Mouse (Mus musculus) lung, postnatal 25 days (tissue): ENCODE measurements around the gene Uba2.
"Not testable (repeated sequence)": the region's sequence is repeated elsewhere in the genome, so short reads cannot be mapped to it uniquely, and the experiment has no call there.

Experiments used
- DNase-seq: peaks from one replicate; pipeline ENCODE4 v3.0.0; 2022; ENCODE audit warnings: low spot score

Gene Uba2

GRCm38 (mm10) chr7:34169454-34169853, at the start of gene Uba2:
Gene Uba2 (minus strand): TSS chr7:34169599.
- DNase-seq: no peak

GRCm38 (mm10) chr7:34218496-34218895, 49.1 kb upstream of the Uba2 start:
- DNase-seq: no peak

GRCm38 (mm10) chr7:34216474-34216873, 47.1 kb upstream of the Uba2 start:
- DNase-seq: no peak

- DNase-seq: no peak
These were observed 46.1 kb upstream of the Uba2 start for GRCm38 (mm10) chr7:34215481-34215880.

- peak; percentile 50 for DNase-seq
These were observed 45.2 kb upstream of the Uba2 start for GRCm38 (mm10) chr7:34214644-34215043.

- no peak for DNase-seq
These were observed 43.9 kb upstream of the Uba2 start for GRCm38 (mm10) chr7:34213281-34213680.

GRCm38 (mm10) chr7:34208027-34208745, 38.8 kb upstream of the Uba2 start:
- DNase-seq: no peak

GRCm38 (mm10) chr7:34206331-34206730, 36.9 kb upstream of the Uba2 start:
- DNase-seq: no peak

- not testable (repeated sequence) for DNase-seq
These were observed 32.7 kb upstream of the Uba2 start for GRCm38 (mm10) chr7:34202147-34202546.

GRCm38 (mm10) chr7:34200829-34201228, 31.4 kb upstream of the Uba2 start:
- no peak for DNase-seq

GRCm38 (mm10) chr7:34198346-34198745, 28.9 kb upstream of the Uba2 start:
- DNase-seq: peak; percentile 57

- peak; percentile 93 for DNase-seq
These were observed 27.0 kb upstream of the Uba2 start, which contains the start of gene Pdcd2l for GRCm38 (mm10) chr7:34196132-34197128. Gene Pdcd2l (minus strand): TSS chr7:34196661.

GRCm38 (mm10) chr7:34195632-34196031, 26.2 kb upstream of the Uba2 start:
- no peak for DNase-seq

GRCm38 (mm10) chr7:34192825-34193224, 23.4 kb upstream of the Uba2 start:
- DNase-seq: no peak

- DNase-seq: peak; percentile 21
These were observed 20.1 kb upstream of the Uba2 start for GRCm38 (mm10) chr7:34189376-34189989.

GRCm38 (mm10) chr7:34183794-34184193, 14.4 kb upstream of the Uba2 start:
- DNase-seq: no peak

GRCm38 (mm10) chr7:34183356-34183755, 14.0 kb upstream of the Uba2 start:
- no peak for DNase-seq

- not testable (repeated sequence) for DNase-seq
These were observed 6.8 kb upstream of the Uba2 start for GRCm38 (mm10) chr7:34176241-34176640.

- no peak for DNase-seq
These were observed 2.9 kb upstream of the Uba2 start for GRCm38 (mm10) chr7:34172251-34172650.

GRCm38 (mm10) chr7:34168470-34169251, 738 bp downstream of the Uba2 start:
- peak; percentile 91 for DNase-seq

GRCm38 (mm10) chr7:34167766-34168469, 1.5 kb downstream of the Uba2 start:
- no peak for DNase-seq
